Mouse (Mus musculus) ES-Bruce4 (cell line): ENCODE measurements around the gene Parp8.

Experiments used
- CTCF ChIP-seq: IDR thresholded peaks from one replicate; pipeline ENCODE4 v1.8.1; 2011; ENCODE audit warnings: low read depth, low read length
- EP300 ChIP-seq: IDR thresholded peaks from 2 replicates; pipeline ENCODE4 v1.6.1; 2011; ENCODE audit warnings: low read depth, low read length; ENCODE audit not compliant: insufficient read depth
- POLR2A ChIP-seq: IDR thresholded peaks from one replicate; pipeline ENCODE4 v1.8.1; 2011; ENCODE audit warnings: low read length; ENCODE audit not compliant: insufficient read depth

DNA sequence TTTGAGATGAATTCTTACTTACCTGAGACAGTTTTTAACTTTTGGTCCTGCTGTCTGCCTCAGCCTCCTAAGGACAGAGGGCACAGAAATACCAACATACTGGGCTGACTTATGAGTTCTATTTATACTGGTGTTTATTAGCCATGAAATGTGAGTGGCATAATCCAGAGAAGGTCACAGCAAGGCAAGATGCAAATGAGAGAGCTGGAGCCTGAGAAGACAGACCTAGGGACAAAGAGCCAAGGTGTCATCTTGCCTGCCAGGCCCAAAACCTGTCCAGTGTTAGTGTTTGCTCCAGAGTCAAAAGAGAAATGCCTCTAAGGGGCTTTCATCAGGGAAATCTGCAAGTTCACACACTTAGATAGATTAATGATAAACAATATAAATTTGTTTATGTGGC is 15.7 kb upstream of the Parp8 start:
- no peak for TF ChIP-seq EP300
- TF ChIP-seq CTCF, result no peak
- no peak for TF ChIP-seq POLR2A
